Mouse (Mus musculus) C2C12 (cell line): ENCODE measurements at regions not wholly inside any gene's neighbourhood (a gene's known extent, or its start where the extent isn't known, plus 50 kb on each side); places are given as distances from the start of the nearest gene placed in this dataset.

Experiments used
- H3K27me3 ChIP-seq: one replicate; pipeline ENCODE4 v1.6.1; 2011; ENCODE audit not compliant: control insufficient read depth, insufficient read depth, insufficient read length
- H3K36me3 ChIP-seq: one replicate; pipeline ENCODE4 v1.6.1; 2011; ENCODE audit not compliant: control insufficient read depth, insufficient read depth
- H3K4me3 ChIP-seq: one replicate; pipeline ENCODE4 v1.5.1; 2011; ENCODE audit warnings: mild to moderate bottlenecking, control low read depth; ENCODE audit not compliant: poor library complexity, insufficient read depth, severe bottlenecking
- H3K79me2 ChIP-seq: one replicate; pipeline ENCODE4 v1.6.1; 2011; ENCODE audit not compliant: control insufficient read depth, insufficient read depth
- H3K79me3 ChIP-seq: one replicate; pipeline ENCODE4 v1.6.1; 2011; ENCODE audit warnings: low read depth, control low read depth
- H3ac ChIP-seq: one replicate; pipeline ENCODE3; 2011; ENCODE audit warnings: low read depth; ENCODE audit not compliant: control insufficient read depth, insufficient read length
- CEBPB ChIP-seq: IDR thresholded peaks from one replicate; pipeline ENCODE4 v1.6.1; 2011; ENCODE audit warnings: low read depth, mild to moderate bottlenecking, control low read depth, moderate library complexity
- CTCF ChIP-seq: IDR thresholded peaks from one replicate; pipeline ENCODE4 v1.5.1; 2011; ENCODE audit not compliant: control insufficient read depth, insufficient read depth, insufficient read length
- FOSL1 ChIP-seq: IDR thresholded peaks from one replicate; pipeline ENCODE4 v1.8.0; 2011; ENCODE audit warnings: mild to moderate bottlenecking, low read length; ENCODE audit not compliant: poor library complexity, insufficient read depth, severe bottlenecking
- MAX ChIP-seq: IDR thresholded peaks from one replicate; pipeline ENCODE4 v1.6.1; 2011; ENCODE audit warnings: mild to moderate bottlenecking, control low read depth
- MYOD1 ChIP-seq: IDR thresholded peaks from one replicate; pipeline ENCODE4 v1.6.1; 2011; ENCODE audit warnings: low read depth; ENCODE audit not compliant: control insufficient read depth, insufficient read length
- MYOG ChIP-seq: IDR thresholded peaks from one replicate; pipeline ENCODE4 v1.6.1; 2011; ENCODE audit not compliant: control insufficient read depth, insufficient read length; ENCODE audit errors: extremely low read depth
- USF1 ChIP-seq: IDR thresholded peaks from one replicate; pipeline ENCODE4 v1.6.1; 2011; ENCODE audit warnings: low read depth, mild to moderate bottlenecking, control low read depth, moderate library complexity

DNA sequence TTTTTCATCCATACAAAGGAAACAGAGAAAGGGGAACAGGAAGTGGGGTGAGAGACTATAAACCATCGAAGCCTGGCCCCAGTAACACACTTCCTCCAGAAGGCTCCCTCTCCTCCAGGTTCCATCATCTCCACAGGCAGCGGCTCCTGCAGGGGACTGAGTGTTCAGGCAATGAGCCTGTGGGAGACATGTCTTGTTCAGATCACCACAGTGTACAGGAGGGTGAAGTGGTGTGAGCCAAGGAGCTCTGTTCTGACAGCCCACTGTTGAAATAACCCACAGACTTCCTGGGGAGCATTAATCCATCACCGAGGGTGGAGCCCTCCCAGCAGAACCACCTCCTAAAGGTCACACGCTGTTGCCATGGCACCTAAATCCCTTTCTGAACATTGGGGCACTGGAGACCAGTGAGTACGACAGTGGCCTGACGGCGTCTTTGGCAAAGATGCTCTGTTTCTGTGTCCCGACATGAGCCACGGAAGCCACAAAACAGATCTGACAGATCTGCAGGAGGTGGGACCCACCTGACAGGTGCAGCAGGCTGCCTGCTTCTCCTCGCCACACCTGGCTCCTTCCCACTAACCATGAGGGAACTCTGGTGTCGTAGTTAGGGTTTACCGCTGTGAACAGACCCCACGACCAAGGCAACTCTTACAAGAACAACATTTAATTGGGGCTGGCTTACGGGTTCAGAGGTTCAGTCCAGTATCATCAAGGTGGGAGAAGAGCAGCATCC lies 60.9 kb downstream of the Psmg1 start:
- Histone ChIP-seq H3K79me3 (no peaks in the 10 kb centered on the region), H3K4me3 (no peak overlapping the region)
- TF ChIP-seq USF1 (no peak), CTCF (no peak), MYOD1 (no peak), MYOG (no peak), CEBPB (no peak), MAX (no peak), FOSL1 (no peak)

DNA sequence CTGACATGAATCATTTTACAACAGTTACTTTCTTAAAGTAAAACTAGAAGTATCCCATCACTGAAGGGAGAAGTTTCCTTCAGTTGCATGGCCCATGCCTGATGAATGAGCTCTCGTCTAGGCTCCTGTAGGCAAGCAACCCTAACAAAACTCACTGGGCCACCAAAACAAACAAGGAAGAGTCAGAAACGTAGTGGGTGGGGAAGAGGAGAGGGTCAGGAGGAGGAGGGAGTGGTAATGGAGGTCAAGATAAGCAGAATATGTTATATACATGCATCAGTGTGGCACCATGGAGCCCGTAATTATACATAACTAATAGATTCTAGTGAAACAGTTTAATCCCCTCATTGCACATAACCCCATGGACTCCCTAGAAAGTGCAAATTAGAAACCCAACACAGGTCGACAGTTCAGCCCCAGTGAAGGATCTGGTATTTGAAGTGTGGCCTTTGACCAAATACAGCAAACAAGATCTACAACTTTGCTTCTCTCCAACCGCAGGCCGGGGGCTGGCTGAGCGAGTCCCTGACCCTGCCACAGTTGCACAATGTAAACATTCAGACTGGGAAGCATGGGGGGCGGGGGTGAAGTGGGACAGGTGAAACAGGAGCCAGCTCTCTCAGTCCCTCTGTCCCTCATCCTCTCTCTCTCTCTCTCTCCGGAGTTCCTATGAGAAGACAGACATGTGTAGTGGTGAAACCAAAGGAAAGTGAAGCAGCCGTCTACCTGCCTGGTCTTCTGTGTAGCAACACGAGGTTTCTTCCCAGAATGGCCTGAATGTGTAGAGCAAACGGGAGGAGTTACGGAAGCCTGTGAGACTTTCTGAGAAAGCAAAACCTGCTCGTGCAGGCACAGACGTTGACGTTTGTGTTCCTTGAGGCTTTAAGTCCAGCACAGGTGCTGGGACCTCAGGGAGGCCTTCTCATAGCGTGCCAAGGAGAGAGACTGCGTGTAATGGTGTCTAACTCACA lies 62.2 kb downstream of the Psmg1 start:
- Histone ChIP-seq H3K79me2 (no peaks in the 10 kb centered on the region), H3K27me3 (no peaks in the 10 kb centered on the region), H3ac (no peak overlapping the region), H3K79me3 (no peaks in the 10 kb centered on the region), H3K36me3 (no peaks in the 10 kb centered on the region), H3K4me3 (no peak overlapping the region)
- TF ChIP-seq FOSL1, result no peak
- no peak for TF ChIP-seq CEBPB
- no peak for TF ChIP-seq MYOD1
- TF ChIP-seq USF1, result no peak

More for the DNA sequence above, 60.9 kb downstream of the Psmg1 start:
- Histone ChIP-seq H3K79me2 (no peaks in the 10 kb centered on the region), H3K27me3 (no peaks in the 10 kb centered on the region), H3K36me3 (no peaks in the 10 kb centered on the region), H3ac (no peak overlapping the region)

DNA sequence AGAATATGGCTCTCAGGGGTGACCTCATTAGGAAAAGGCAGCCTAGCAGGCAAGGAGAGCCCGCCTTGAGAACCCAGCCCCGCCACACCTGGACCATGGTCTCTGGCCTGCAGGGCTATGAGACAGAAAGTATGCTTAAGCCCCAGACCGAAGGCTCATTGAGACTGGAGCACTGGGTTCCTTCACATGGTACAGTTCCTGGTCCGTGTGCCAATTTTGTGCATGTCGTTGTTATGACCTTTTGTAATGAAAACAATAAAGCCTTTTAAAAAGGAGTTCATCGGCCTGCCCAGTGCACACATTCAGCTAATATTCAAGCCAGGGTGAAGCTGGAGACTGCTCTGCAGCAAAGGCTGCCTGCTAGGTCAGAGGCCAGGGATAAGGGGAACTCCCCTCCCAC lies 64.2 kb downstream of the Psmg1 start:
- no peaks in the 10 kb centered on the region for H3K79me2 ChIP-seq
- no peak for TF ChIP-seq MAX
- TF ChIP-seq USF1, result no peak
- no peak overlapping the region for H3K4me3 ChIP-seq
- H3K79me3 ChIP-seq, result no peaks in the 10 kb centered on the region
- no peaks in the 10 kb centered on the region for H3K36me3 ChIP-seq
- no peaks in the 10 kb centered on the region for H3K27me3 ChIP-seq
- no peak overlapping the region for H3ac ChIP-seq

DNA sequence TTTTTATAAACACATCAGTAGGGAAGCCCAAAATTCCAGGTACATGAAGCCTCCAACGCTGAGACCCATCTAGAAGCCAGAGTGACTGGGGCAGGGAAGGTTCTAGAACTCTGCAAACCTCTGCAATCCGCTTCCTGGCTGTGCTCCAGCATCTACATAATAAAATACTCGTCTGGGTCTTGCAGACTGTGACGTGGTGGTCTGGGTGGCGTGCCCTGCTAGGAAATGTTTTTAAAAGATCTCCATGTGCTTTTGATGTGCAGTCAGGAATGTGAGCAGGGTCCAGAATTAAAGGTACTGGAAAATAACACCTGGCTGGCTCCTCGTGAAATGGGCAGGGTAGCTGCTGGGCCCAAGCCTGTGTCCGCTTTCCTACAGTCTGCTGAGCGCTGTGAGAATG lies 66.0 kb downstream of the Psmg1 start:
- no peaks in the 10 kb centered on the region for H3K79me3 ChIP-seq
- no peak overlapping the region for H3K4me3 ChIP-seq
- no peaks in the 10 kb centered on the region for H3K79me2 ChIP-seq
- H3K36me3 ChIP-seq, result no peaks in the 10 kb centered on the region
- no peak overlapping the region for H3ac ChIP-seq
- no peaks in the 10 kb centered on the region for H3K27me3 ChIP-seq
- no peak for TF ChIP-seq CTCF
- TF ChIP-seq CEBPB, result no peak
- no peak for TF ChIP-seq MYOG
- no peak for TF ChIP-seq MYOD1
- no peak for TF ChIP-seq MAX
- no peak for TF ChIP-seq USF1
- TF ChIP-seq FOSL1, result no peak

DNA sequence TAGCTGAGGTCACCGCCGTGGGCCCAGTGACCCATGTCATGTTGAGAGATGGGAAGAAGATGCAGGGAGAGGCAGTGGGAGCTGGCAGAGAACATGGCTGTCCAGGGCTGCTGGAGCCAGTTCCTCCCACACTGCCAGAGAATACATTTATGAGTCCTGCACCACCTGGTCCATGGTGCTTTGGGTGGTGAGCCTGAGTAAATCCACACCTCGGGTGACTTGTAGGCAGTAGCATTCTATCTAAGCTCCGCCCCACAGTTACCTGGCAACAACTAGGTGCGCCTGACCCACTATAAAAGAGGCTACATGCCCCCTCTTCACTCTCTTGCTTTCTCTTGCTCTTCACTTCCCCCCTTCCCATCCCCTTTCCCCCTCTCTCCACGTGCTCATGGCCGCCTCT lies 66.8 kb downstream of the Psmg1 start:
- TF ChIP-seq MYOG, result no peak
- TF ChIP-seq MYOD1, result no peak
- TF ChIP-seq MAX, result no peak
- no peak for TF ChIP-seq FOSL1
- TF ChIP-seq USF1, result no peak
- TF ChIP-seq CTCF, result no peak
- TF ChIP-seq CEBPB, result no peak
- no peaks in the 10 kb centered on the region for H3K79me3 ChIP-seq
- H3K79me2 ChIP-seq, result no peaks in the 10 kb centered on the region
- no peak overlapping the region for H3K4me3 ChIP-seq
- H3ac ChIP-seq, result no peak overlapping the region
- no peaks in the 10 kb centered on the region for H3K27me3 ChIP-seq
- no peaks in the 10 kb centered on the region for H3K36me3 ChIP-seq

DNA sequence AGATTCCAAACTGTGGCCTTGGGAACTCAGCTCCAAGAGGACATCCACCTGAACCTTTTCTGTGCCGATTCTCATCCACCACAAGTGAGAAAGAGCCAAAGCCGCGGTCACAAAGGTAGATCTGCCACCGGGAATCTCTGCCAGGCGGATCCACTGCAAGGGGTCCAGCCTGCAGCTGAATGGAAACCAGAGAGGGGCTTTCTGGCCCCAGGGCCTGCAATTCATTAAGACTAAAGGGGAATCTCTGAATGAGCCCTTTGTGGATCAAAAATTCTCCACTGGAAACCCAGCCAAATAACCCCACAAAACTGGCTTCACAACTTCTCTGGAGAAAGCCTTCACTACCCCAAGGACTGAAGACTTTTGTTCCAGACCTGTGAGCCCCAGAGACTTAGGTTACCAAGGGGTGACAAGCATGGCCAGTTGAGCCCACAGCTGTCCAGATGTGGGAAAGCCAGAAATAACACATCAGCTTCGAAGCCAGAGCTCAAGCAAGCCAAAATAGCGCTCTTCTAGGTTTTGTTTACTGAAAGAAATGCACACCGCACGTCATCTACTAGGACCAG lies 68.3 kb downstream of the Psmg1 start:
- Histone ChIP-seq H3K79me2 (no peaks in the 10 kb centered on the region), H3K79me3 (no peaks in the 10 kb centered on the region), H3K27me3 (no peaks in the 10 kb centered on the region), H3K36me3 (no peaks in the 10 kb centered on the region), H3K4me3 (no peak overlapping the region), H3ac (no peak overlapping the region)
- TF ChIP-seq MAX (no peak), CEBPB (no peak), CTCF (no peak), MYOG (no peak), MYOD1 (no peak), FOSL1 (no peak), USF1 (no peak)
